Mouse (Mus musculus) embryonic fibroblast, embryonic 13.5 days (primary cell): ENCODE measurements around the gene Fkbp5. TPM values are rescaled to one million over a fixed set of nuclear protein-coding genes. Genes with fewer than 3 reads are reported as not detected.
A peak's percentile ranks its signal among the peaks of the same experiment; 100 is the strongest.

ENCODE experiments used
- H3K27ac ChIP-seq: 2 replicates; pipeline ENCODE4 v1.5.1; 2012; ENCODE audit warnings: low read length, control low read depth, inconsistent platforms; ENCODE audit not compliant: insufficient read depth
- H3K4me1 ChIP-seq: 2 replicates; pipeline ENCODE4 v1.6.1; 2011; ENCODE audit warnings: low read length; ENCODE audit not compliant: control insufficient read depth, insufficient read depth
- H3K4me3 ChIP-seq: 2 replicates; pipeline ENCODE4 v1.5.1; 2011; ENCODE audit warnings: mild to moderate bottlenecking, control low read depth, low read length; ENCODE audit not compliant: insufficient read depth
- CTCF ChIP-seq: IDR thresholded peaks from 2 replicates; pipeline ENCODE4 v1.5.1; 2011; ENCODE audit warnings: mild to moderate bottlenecking, control low read depth, low read length, moderate library complexity, borderline replicate concordance; ENCODE audit not compliant: insufficient read depth
- POLR2A ChIP-seq: IDR thresholded peaks from 2 replicates; pipeline ENCODE4 v1.6.1; 2011; ENCODE audit warnings: low read depth, mild to moderate bottlenecking, control low read depth, low read length, moderate library complexity
- polyA plus RNA-seq: library from polyadenylated mRNA; stranded (reverse); fragments of >200 nt; gene quantifications from 2 replicates; pipeline ENCODE4 v1.2.4, GENCODE M21; 2011; ENCODE audit warnings: low read depth; ENCODE audit not compliant: missing spikeins, insufficient read length

Gene Fkbp5
- polyA plus RNA-seq, 1 experiment, result 31.3 TPM

DNA sequence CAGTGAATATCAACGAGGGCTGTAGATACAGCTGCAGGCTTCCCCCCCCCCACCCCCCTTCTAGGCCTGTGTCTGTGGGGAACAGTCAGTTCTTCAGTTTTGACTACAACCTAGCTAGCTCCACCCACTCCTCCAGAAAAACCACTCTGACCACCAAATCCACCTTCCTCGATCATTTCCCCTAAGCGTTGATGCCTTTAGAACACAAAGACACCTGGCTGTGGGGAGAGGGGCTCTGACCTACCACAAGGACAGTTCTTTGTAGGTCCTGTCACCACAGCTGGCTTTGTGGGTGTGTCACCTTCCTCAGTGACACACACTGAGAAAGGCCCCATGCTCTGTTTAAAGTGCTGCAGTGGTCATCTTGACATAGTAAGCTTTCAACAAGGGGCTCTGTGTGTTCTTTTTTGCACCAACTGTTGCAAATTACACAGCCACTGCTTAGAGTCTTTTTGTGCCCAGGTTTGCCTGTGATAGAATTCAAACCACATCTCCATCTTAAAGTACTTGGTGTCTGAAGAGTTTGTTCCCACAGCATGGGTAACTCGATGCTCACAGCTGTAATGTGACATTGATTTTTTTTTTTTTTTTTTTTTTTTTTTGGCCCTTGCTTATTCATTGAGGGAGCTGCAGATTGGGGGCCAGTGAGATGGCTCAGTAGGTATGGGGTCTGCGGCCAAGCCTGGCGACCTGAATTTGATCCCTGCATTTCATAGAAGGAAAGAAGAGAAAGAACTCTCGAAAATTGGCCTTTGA, 28.9 kb downstream of the Fkbp5 start:
- Histone ChIP-seq H3K4me3 (no peak overlapping the region), H3K27ac (no peak overlapping the region), H3K4me1 (no peaks in the 10 kb centered on the region)
- TF ChIP-seq POLR2A (no peak), CTCF (no peak)

- H3K4me1 ChIP-seq, result no peaks in the 10 kb centered on the region
- no peak overlapping the region for H3K4me3 ChIP-seq
- H3K27ac ChIP-seq, result no peak overlapping the region
- TF ChIP-seq CTCF (no peak), POLR2A (no peak)
Measured at GRCm38 (mm10) chr17:28487584-28488257, 29.6 kb downstream of the Fkbp5 start.

DNA sequence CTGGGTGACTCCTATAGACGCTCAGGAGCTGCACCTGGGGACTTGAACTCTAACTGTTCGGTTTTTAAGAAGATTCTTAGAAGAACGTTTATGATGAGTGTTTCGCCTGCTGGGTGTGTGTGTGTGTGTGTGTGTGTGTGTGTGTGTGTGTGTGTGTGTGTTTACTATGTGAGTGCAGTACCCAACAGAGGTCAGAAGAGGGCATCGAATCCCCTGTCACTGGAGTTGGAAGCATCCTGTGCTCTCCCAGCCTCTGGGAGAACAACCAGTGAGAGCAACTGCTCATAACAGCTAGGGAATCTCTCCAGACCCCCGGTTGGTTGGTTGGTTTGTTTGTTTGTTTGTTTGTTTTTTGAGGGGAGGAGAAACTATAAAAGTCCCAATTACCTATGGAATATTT, 30.6 kb downstream of the Fkbp5 start:
- H3K4me1 ChIP-seq, result no peaks in the 10 kb centered on the region
- no peak overlapping the region for H3K27ac ChIP-seq
- no peak overlapping the region for H3K4me3 ChIP-seq
- no peak for TF ChIP-seq CTCF
- TF ChIP-seq POLR2A, result no peak

- no peaks in the 10 kb centered on the region for H3K4me1 ChIP-seq
- H3K27ac ChIP-seq, result no peak overlapping the region
- TF ChIP-seq CTCF (no peak), POLR2A (peak; percentile 68)
- H3K4me3 ChIP-seq, result 0 out of 2 replicates have a peak overlapping the region, but pooled peaks have one; percentile 2
Measured at GRCm38 (mm10) chr17:28485977-28486400, 31.3 kb downstream of the Fkbp5 start.

DNA sequence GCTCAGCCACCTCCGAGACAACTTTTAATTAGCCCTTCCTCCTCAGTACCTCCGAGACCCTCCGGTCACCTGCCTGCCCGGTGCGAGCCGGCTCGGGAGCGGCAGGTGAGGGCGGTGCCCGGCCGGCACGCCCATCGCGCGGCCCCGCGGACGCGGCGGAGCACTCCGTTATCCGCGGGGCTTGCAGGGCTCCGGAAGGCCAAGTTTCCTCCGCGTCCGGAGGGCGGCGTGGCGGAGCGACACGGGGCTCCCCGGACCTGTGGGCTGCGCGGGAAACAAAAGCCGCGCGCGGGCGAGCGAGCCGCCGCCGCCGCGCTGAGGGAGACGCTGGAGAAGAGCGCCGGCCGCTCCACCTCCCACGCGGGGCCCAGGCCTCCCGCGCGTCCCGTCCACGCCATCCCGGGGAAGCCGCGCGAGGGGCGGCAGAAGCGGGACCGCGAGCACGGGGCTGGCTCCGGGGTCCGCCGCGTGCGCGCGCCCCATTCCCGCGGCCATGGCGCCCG, 31.8 kb downstream of the Fkbp5 start:
- H3K4me1 ChIP-seq, result no peaks in the 10 kb centered on the region
- H3K27ac ChIP-seq, result no peak overlapping the region
- H3K4me3 ChIP-seq, result peak overlapping the region; percentile 51
- TF ChIP-seq CTCF, result no peak
- TF ChIP-seq POLR2A, result no peak

- TF ChIP-seq POLR2A (no peak), CTCF (no peak)
- Histone ChIP-seq H3K4me1 (no peaks in the 10 kb centered on the region), H3K27ac (no peak overlapping the region), H3K4me3 (peak overlapping the region; percentile 51)
Measured at GRCm38 (mm10) chr17:28484704-28485445, 32.5 kb downstream of the Fkbp5 start.

DNA sequence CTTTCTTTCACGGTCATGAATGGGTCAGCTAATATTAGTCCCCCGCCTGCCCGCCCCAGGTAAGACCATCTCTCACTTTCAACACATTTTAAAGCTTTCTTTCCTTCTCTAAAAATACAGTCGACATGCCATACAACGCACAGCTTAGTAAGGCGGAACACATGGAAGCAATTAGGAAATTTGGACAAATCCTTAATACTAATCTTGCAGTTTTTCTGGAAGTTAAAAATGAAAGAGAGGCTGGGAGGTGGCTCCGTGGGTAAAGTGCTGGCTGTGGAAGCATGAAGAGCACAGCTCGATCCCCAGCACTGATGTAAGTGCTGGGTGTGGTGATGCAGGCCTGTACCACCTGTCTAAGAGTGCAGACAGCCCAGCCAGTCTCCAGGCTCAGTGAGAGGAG, 39.9 kb downstream of the Fkbp5 start:
- Histone ChIP-seq H3K4me3 (no peak overlapping the region), H3K4me1 (peaks cover 9% of the 10 kb centered on the region), H3K27ac (peak overlapping the region; percentile 83)
- no peak for TF ChIP-seq CTCF
- no peak for TF ChIP-seq POLR2A

DNA sequence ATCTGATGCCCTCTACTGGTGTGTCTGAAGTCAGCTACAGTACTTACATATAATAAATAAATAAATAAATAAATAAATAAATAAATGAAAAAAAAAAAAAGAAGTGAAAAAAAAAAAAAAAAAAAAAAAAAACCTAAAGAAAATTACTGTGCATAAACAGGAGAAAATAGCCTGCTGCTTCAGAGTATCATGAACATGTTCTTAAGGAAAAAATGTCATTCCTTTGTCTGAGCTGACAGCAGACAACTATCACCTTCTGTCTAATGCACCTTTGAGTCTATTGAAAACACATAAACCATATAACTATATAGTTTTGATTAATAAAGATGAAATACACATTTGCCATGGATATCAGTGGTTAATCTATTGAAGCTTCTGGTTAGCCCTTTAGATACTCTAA, 40.9 kb downstream of the Fkbp5 start:
- Histone ChIP-seq H3K4me1 (peaks cover 19% of the 10 kb centered on the region), H3K27ac (no peak overlapping the region), H3K4me3 (no peak overlapping the region)
- no peak for TF ChIP-seq POLR2A
- no peak for TF ChIP-seq CTCF

DNA sequence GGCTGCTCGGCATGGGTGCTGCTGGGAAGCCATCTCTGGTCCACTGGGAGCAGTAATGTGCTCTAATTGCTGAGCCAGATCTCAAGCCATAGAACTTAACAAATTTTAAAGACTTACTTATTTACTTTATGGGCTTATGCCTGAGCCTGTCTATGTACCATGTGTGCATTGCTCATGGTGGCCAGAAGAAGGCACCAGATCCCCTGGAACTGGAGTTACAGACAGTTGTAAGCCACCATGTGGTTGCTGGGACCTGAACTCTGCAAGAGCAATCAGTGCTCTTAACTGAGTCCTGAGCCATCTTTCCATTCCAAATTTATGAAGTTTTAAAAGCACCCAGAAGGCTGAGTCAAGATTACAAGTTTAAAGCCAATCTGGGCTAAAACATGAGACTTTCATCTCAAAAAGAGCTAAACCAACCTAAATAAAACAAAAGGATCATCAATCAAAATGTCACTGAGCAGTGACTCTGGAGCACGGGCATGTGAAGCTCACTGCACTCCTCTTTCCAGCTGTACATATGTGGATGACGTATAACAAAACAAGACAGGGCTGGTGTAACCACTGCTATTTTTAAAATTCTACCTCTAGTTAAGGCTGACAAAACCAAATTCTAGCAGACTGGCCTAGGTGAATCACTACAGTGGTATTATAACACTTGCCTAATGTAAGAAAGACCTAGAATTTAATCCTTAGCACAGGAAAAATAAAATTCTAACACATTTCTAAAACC, 41.6 kb downstream of the Fkbp5 start:
- H3K4me3 ChIP-seq, result no peak overlapping the region
- H3K4me1 ChIP-seq, result peaks cover 23% of the 10 kb centered on the region
- TF ChIP-seq POLR2A (no peak), CTCF (no peak)
- H3K27ac ChIP-seq, result peak overlapping the region; percentile 51

DNA sequence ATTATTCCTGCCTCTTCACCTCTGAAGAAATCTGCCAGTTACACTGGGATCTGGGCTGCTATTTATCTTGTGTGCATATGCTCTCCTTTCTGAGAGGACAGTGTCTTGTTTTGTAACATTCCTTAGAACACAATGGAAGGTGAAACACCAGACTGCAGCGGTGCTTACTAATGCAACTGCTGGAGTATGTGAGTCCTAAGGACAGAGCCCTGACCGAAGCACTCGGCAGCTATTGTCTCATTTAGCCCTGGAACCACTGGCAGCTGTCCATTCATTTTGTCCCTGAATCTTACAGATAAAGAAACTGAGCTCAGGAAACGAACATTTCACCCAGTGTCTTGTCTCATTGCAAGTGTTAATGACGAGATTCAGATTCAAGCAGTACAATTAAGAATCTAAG, 44.6 kb downstream of the Fkbp5 start:
- Histone ChIP-seq H3K4me3 (no peak overlapping the region), H3K4me1 (peaks cover 22% of the 10 kb centered on the region), H3K27ac (no peak overlapping the region)
- no peak for TF ChIP-seq CTCF
- TF ChIP-seq POLR2A, result no peak
